Mouse (Mus musculus) 416B (cell line): Measurements from ENCODE around the gene Pld1.

Experiments used
- DNase-seq: peaks from one replicate; pipeline ENCODE4 v3.0.0; 2011; ENCODE audit warnings: low read depth

Gene Pld1

GRCm38 (mm10) chr3:28158006-28158405 lies 219.5 kb downstream of the Pld1 start:
- peak; percentile 52 for DNase-seq

GRCm38 (mm10) chr3:28158916-28159315 lies 220.4 kb downstream of the Pld1 start:
- DNase-seq: no peak

- DNase-seq: no peak
These were observed 223.9 kb downstream of the Pld1 start for GRCm38 (mm10) chr3:28162346-28162745.

- DNase-seq: peak; percentile 87
These were observed 226.2 kb downstream of the Pld1 start for GRCm38 (mm10) chr3:28164678-28165077.

GRCm38 (mm10) chr3:28165598-28165997 lies 227.1 kb downstream of the Pld1 start:
- peak; percentile 88 for DNase-seq

GRCm38 (mm10) chr3:28167796-28168505 lies 229.5 kb downstream of the Pld1 start:
- DNase-seq: no peak

- peak; percentile 98 for DNase-seq
These were observed 232.6 kb downstream of the Pld1 start for GRCm38 (mm10) chr3:28170911-28171618.

- no peak for DNase-seq
These were observed 237.8 kb downstream of the Pld1 start for GRCm38 (mm10) chr3:28175997-28176967.

- DNase-seq: no peak
These were observed 239.8 kb downstream of the Pld1 start for GRCm38 (mm10) chr3:28178333-28178732.
